Mouse (Mus musculus): Measurements from ENCODE around the gene Spred1. TPM values are rescaled to one million over a fixed set of nuclear protein-coding genes. Genes with fewer than 3 reads are reported as not detected.

The Spred1 gene
- polyA plus RNA-seq (2012; ENCODE audit: insufficient read depth, low replicate concordance): 0.75 and 0.89 TPM in 2 replicates

GRCm38 (mm10) chr2:117121212-117121983 lies at the start of gene Spred1:
TSS of gene Spred1 (plus strand) at chr2:117121374.
- H3K9me3 ChIP-seq: no peaks in the 10 kb centered on the region
- peaks cover 2% of the 10 kb centered on the region for H3K36me3 ChIP-seq (replicated peaks; ENCODE audit: low read length)
- H3K4me1 ChIP-seq: peaks cover 30% of the 10 kb centered on the region
- no peaks in the 10 kb centered on the region for H3K27me3 ChIP-seq (replicated peaks)
- no peak for TF ChIP-seq FLI1 (IDR thresholded peaks at IDR 0.05; ENCODE audit: low read length)
- TF ChIP-seq GATA1 (IDR thresholded peaks at IDR 0.05; ENCODE audit: borderline replicate concordance, low read length): no peak
- peak within 1 kb of the TSS; percentile 98 for H3K4me3 ChIP-seq (replicated peaks)

GRCm38 (mm10) chr2:117071596-117071995 lies 49.6 kb upstream of the Spred1 start:
- Histone ChIP-seq H3K36me3 (replicated peaks; ENCODE audit: low read length) (no peaks in the 10 kb centered on the region), H3K4me3 (replicated peaks) (no peak overlapping the region), H3K9me3 (no peaks in the 10 kb centered on the region), H3K27me3 (replicated peaks) (no peaks in the 10 kb centered on the region), H3K4me1 (no peaks in the 10 kb centered on the region)
- TF ChIP-seq FLI1 (IDR thresholded peaks at IDR 0.05; ENCODE audit: low read length): no peak
- TF ChIP-seq GATA1 (IDR thresholded peaks at IDR 0.05; ENCODE audit: borderline replicate concordance, low read length): no peak

GRCm38 (mm10) chr2:117078711-117079110 lies 42.5 kb upstream of the Spred1 start:
- no peaks in the 10 kb centered on the region for H3K36me3 ChIP-seq (replicated peaks; ENCODE audit: low read length)
- TF ChIP-seq FLI1 (IDR thresholded peaks at IDR 0.05; ENCODE audit: low read length) (no peak), GATA1 (IDR thresholded peaks at IDR 0.05; ENCODE audit: borderline replicate concordance, low read length) (no peak)
- peaks cover 8% of the 10 kb centered on the region for H3K4me1 ChIP-seq
- H3K4me3 ChIP-seq (replicated peaks): no peak overlapping the region
- H3K9me3 ChIP-seq: no peaks in the 10 kb centered on the region
- H3K27me3 ChIP-seq (replicated peaks): peaks cover 2% of the 10 kb centered on the region

- TF ChIP-seq FLI1 (IDR thresholded peaks at IDR 0.05; ENCODE audit: low read length): no peak
- TF ChIP-seq GATA1 (IDR thresholded peaks at IDR 0.05; ENCODE audit: borderline replicate concordance, low read length): no peak
These were observed 41.6 kb upstream of the Spred1 start for GRCm38 (mm10) chr2:117079621-117080020.

GRCm38 (mm10) chr2:117086002-117086765 lies 35.0 kb upstream of the Spred1 start:
- H3K9me3 ChIP-seq: no peaks in the 10 kb centered on the region
- peaks cover 32% of the 10 kb centered on the region for H3K4me1 ChIP-seq
- H3K4me3 ChIP-seq (replicated peaks): no peak overlapping the region
- no peaks in the 10 kb centered on the region for H3K36me3 ChIP-seq (replicated peaks; ENCODE audit: low read length)
- no peaks in the 10 kb centered on the region for H3K27me3 ChIP-seq (replicated peaks)
- TF ChIP-seq FLI1 (IDR thresholded peaks at IDR 0.05; ENCODE audit: low read length) (no peak), GATA1 (IDR thresholded peaks at IDR 0.05; ENCODE audit: borderline replicate concordance, low read length) (no peak)

More at GRCm38 (mm10) chr2:117079621-117080020, 41.6 kb upstream of the Spred1 start:
- Histone ChIP-seq H3K36me3 (replicated peaks; ENCODE audit: low read length) (no peaks in the 10 kb centered on the region), H3K9me3 (no peaks in the 10 kb centered on the region), H3K4me1 (peaks cover 8% of the 10 kb centered on the region), H3K27me3 (replicated peaks) (peaks cover 2% of the 10 kb centered on the region), H3K4me3 (replicated peaks) (no peak overlapping the region)

- Histone ChIP-seq H3K9me3 (no peaks in the 10 kb centered on the region), H3K4me3 (replicated peaks) (no peak overlapping the region), H3K27me3 (replicated peaks) (no peaks in the 10 kb centered on the region), H3K36me3 (replicated peaks; ENCODE audit: low read length) (no peaks in the 10 kb centered on the region), H3K4me1 (peaks cover 39% of the 10 kb centered on the region)
- TF ChIP-seq GATA1 (IDR thresholded peaks at IDR 0.05; ENCODE audit: borderline replicate concordance, low read length) (no peak), FLI1 (IDR thresholded peaks at IDR 0.05; ENCODE audit: low read length) (no peak)
These were observed 34.3 kb upstream of the Spred1 start for GRCm38 (mm10) chr2:117086766-117087457.

GRCm38 (mm10) chr2:117087458-117087820 lies 33.7 kb upstream of the Spred1 start:
- no peaks in the 10 kb centered on the region for H3K36me3 ChIP-seq (replicated peaks; ENCODE audit: low read length)
- H3K4me1 ChIP-seq: peaks cover 44% of the 10 kb centered on the region
- H3K27me3 ChIP-seq (replicated peaks): no peaks in the 10 kb centered on the region
- H3K4me3 ChIP-seq (replicated peaks): no peak overlapping the region
- H3K9me3 ChIP-seq: no peaks in the 10 kb centered on the region
- TF ChIP-seq FLI1 (IDR thresholded peaks at IDR 0.05; ENCODE audit: low read length) (no peak), GATA1 (IDR thresholded peaks at IDR 0.05; ENCODE audit: borderline replicate concordance, low read length) (no peak)

GRCm38 (mm10) chr2:117089482-117089881 lies 31.7 kb upstream of the Spred1 start:
- no peaks in the 10 kb centered on the region for H3K9me3 ChIP-seq
- H3K4me1 ChIP-seq: peaks cover 62% of the 10 kb centered on the region
- no peak for TF ChIP-seq FLI1 (IDR thresholded peaks at IDR 0.05; ENCODE audit: low read length)
- no peak for TF ChIP-seq GATA1 (IDR thresholded peaks at IDR 0.05; ENCODE audit: borderline replicate concordance, low read length)

GRCm38 (mm10) chr2:117090061-117090460 lies 31.1 kb upstream of the Spred1 start:
- Histone ChIP-seq H3K27me3 (replicated peaks) (no peaks in the 10 kb centered on the region), H3K4me1 (peaks cover 67% of the 10 kb centered on the region)

More at GRCm38 (mm10) chr2:117089482-117089881, 31.7 kb upstream of the Spred1 start:
- no peaks in the 10 kb centered on the region for H3K27me3 ChIP-seq (replicated peaks)
- peak overlapping the region; percentile 6 for H3K4me3 ChIP-seq (replicated peaks)
- no peaks in the 10 kb centered on the region for H3K36me3 ChIP-seq (replicated peaks; ENCODE audit: low read length)

More at GRCm38 (mm10) chr2:117090061-117090460, 31.1 kb upstream of the Spred1 start:
- H3K9me3 ChIP-seq: no peaks in the 10 kb centered on the region
- no peaks in the 10 kb centered on the region for H3K36me3 ChIP-seq (replicated peaks; ENCODE audit: low read length)
- no peak for TF ChIP-seq FLI1 (IDR thresholded peaks at IDR 0.05; ENCODE audit: low read length)
- no peak for TF ChIP-seq GATA1 (IDR thresholded peaks at IDR 0.05; ENCODE audit: borderline replicate concordance, low read length)
- no peak overlapping the region for H3K4me3 ChIP-seq (replicated peaks)
